Mouse (Mus musculus) cerebellum, adult 2 months (tissue): ENCODE results near the gene Acap1. TPM values are rescaled to one million over a fixed set of nuclear protein-coding genes. Genes with fewer than 3 reads are reported as not detected.
A peak's percentile ranks its signal among the peaks of the same experiment; 100 is the strongest.

Experiments
- DNase-seq, 2 experiments: peaks; one replicate each; pipeline ENCODE4 v3.0.0; 2021
- H3K27ac ChIP-seq: fragments of 200-500 bp; 2 replicates; pipeline ENCODE4 v1.5.1; 2012; ENCODE audit warnings: low read length, control low read depth, inconsistent platforms; ENCODE audit not compliant: insufficient read depth
- H3K27me3 ChIP-seq: fragments of 200-500 bp; 2 replicates; pipeline ENCODE4 v1.6.1; 2012; ENCODE audit warnings: inconsistent platforms, mild to moderate bottlenecking, low read length, moderate library complexity; ENCODE audit not compliant: control insufficient read depth, insufficient read depth
- H3K4me1 ChIP-seq: fragments of 200-500 bp; 2 replicates; pipeline ENCODE4 v1.6.1; 2011; ENCODE audit warnings: low read length; ENCODE audit not compliant: control insufficient read depth, insufficient read depth
- H3K4me3 ChIP-seq: fragments of 200-500 bp; replicated peaks from 2 replicates; pipeline ENCODE3; 2011; ENCODE audit warnings: mild to moderate bottlenecking, low read depth, low read length, control low read depth; ENCODE audit not compliant: insufficient read depth
- CTCF ChIP-seq: fragments of 200-500 bp; IDR thresholded peaks from 2 replicates; pipeline ENCODE4 v1.5.1; 2011; ENCODE audit warnings: low read depth, mild to moderate bottlenecking, control low read depth, low read length, moderate library complexity, borderline replicate concordance; ENCODE audit not compliant: insufficient read depth
- POLR2A ChIP-seq: fragments of 200-500 bp; IDR thresholded peaks from 2 replicates; pipeline ENCODE4 v1.6.1; 2011; ENCODE audit warnings: low read length, control low read depth, borderline replicate concordance; ENCODE audit not compliant: insufficient read depth
- WGBS: fragments of 180-500 bp; shearing (Covaris S2); methylation state at CpG from one replicate; pipeline ENCODE4 v1.1.7; 2018; 5-methylcytosine and 5-hydroxymethylcytosine counted together
- polyA plus RNA-seq: library from polyadenylated mRNA; depleted of rRNA; stranded (reverse); fragments of >200 nt; gene quantifications from 2 replicates; pipeline ENCODE4 v1.2.3, GENCODE M21; 2012; rRNA removed

Acap1 gene
- polyA plus RNA-seq, 1 experiment, result 0.18 TPM

DNA sequence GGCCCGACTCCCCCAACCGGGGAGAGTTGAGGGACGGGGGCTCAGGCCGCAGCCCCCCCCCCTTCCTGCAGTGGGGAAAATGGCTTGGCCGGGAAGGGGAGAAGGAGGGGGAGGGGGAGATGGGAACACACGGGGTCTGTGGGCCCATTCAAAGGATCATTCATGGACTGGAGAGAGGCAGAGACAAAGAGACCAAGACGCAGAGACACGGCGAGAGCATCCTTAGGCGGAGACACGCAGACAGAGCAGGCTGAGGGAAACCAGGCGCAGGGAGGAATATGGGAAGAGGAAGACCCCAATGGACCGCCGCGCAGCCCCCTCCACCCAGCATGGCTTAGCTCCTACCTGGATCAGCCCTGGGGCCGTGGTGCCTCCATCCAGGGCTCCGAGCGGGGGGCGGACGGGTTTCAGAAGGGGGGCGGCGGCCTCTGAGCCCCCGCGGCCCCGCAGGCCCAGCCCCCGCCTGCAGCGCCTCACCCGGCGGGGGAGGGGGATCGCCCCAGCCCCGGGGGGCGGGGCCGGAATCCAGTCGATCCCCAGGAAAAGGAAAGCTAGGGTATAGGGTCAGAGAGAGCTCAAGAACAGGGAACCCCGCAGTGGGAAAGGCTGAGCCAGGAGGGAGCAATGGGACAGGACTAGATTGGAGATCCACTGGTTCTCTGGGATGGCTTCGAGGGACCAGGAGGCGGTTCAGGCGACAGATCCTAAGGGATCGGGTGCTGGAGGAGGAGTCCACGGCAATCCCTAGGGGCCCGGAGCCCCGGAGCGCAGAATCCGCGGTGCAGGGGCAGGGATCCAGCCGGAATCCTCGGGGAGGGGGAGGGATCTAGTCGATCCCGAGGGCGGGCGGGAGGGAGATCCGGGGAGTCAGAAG, 58.4 kb downstream of the Acap1 start:
- Histone ChIP-seq H3K4me1 (peaks cover 5% of the 10 kb centered on the region), H3K4me3 (peak overlapping the region; percentile 98), H3K27me3 (no peaks in the 10 kb centered on the region), H3K27ac (peak overlapping the region; percentile 86)
- TF ChIP-seq POLR2A, result no peak
- no peak for TF ChIP-seq CTCF
- DNase-seq, result peak; percentile 36 to 81
- 2% methylated on average over 52 of the region's 52 CpGs for WGBS

- 5% methylated on average over 3 of the region's 4 CpGs for WGBS
- Histone ChIP-seq H3K27me3 (no peaks in the 10 kb centered on the region), H3K4me3 (peak overlapping the region; percentile 98), H3K27ac (no peak overlapping the region), H3K4me1 (peaks cover 5% of the 10 kb centered on the region)
- DNase-seq, result peak in 1 of 2 experiments; percentile 45
- TF ChIP-seq POLR2A, result no peak
- no peak for TF ChIP-seq CTCF
These were observed 59.4 kb downstream of the Acap1 start for GRCm38 (mm10) chr11:69835966-69836335.

GRCm38 (mm10) chr11:69835326-69835965, 59.9 kb downstream of the Acap1 start:
- Histone ChIP-seq H3K4me1 (peaks cover 5% of the 10 kb centered on the region), H3K4me3 (peak overlapping the region; percentile 98), H3K27ac (no peak overlapping the region), H3K27me3 (no peaks in the 10 kb centered on the region)
- no peak for DNase-seq
- 16% methylated on average over 9 of the region's 9 CpGs for WGBS
- no peak for TF ChIP-seq POLR2A
- TF ChIP-seq CTCF, result no peak

GRCm38 (mm10) chr11:69834001-69834549, 61.3 kb downstream of the Acap1 start:
- 13% methylated on average over 45 of the region's 48 CpGs for WGBS
- peaks cover 5% of the 10 kb centered on the region; the same call in 1 of the 2 replicates for H3K4me1 ChIP-seq
- peak overlapping the region; percentile 6 for H3K4me3 ChIP-seq
- TF ChIP-seq CTCF (no peak), POLR2A (no peak)
- H3K27ac ChIP-seq, result no peak overlapping the region
- H3K27me3 ChIP-seq, result no peaks in the 10 kb centered on the region
- peak; percentile 37 to 57 for DNase-seq

DNA sequence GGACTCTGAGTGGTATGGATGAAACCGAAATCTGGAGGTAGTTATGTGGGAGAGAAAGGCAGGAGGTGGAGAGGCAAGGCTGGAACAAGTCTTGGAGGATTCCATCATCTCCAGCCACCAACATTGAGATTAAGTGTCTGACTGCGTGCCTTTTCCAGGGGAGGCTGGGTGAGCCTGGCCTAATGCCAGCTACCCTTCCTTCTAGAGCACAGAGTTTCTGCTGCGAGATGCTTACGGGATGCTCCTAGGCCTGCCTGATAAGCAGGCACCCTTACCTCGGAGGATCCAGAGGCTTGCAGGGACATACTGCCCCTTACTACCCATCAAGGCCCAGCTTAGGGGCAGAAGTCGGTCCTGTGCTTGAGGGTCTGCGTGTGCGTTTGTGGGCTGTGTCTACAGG, 61.8 kb downstream of the Acap1 start:
- no peak for DNase-seq
- no peak overlapping the region for H3K27ac ChIP-seq
- no peak for TF ChIP-seq CTCF
- TF ChIP-seq POLR2A, result no peak
- H3K4me3 ChIP-seq, result no peak overlapping the region
- H3K4me1 ChIP-seq, result peaks cover 5% of the 10 kb centered on the region; the same call in 1 of the 2 replicates
- H3K27me3 ChIP-seq, result no peaks in the 10 kb centered on the region
- 58% methylated on average over 8 of the region's 8 CpGs for WGBS

Other genes starting within 250 kb of the Acap1 start
- not detected in 2 replicates for gene Sox15, start 240.2 kb downstream of the Acap1 start, polyA plus RNA-seq
- gene Mpdu1, start 232.9 kb downstream of the Acap1 start, polyA plus RNA-seq, result 115 and 120 TPM in 2 replicates
- gene Cd68, start 229.4 kb downstream of the Acap1 start, polyA plus RNA-seq, result 3.7 and 4.5 TPM in 2 replicates
- 316 and 321 TPM in 2 replicates for gene Eif4a1, start 223.1 kb downstream of the Acap1 start, polyA plus RNA-seq
- 110 and 152 TPM in 2 replicates for gene Senp3, start 213.5 kb downstream of the Acap1 start, polyA plus RNA-seq
- gene Tnfsf13, start 209.8 kb downstream of the Acap1 start, polyA plus RNA-seq, result 4.8 and 4.9 TPM in 2 replicates
- 31.2 and 35.3 TPM in 2 replicates for gene Tnfsf12, start 199.7 kb downstream of the Acap1 start, polyA plus RNA-seq
- 3.3 and 4.2 TPM in 2 replicates for gene Tnfsfm13, start 199.4 kb downstream of the Acap1 start, polyA plus RNA-seq
- 35.3 and 42.3 TPM in 2 replicates for gene Polr2a, start 136.9 kb downstream of the Acap1 start, polyA plus RNA-seq
- gene Slc35g3, start 133.6 kb downstream of the Acap1 start, polyA plus RNA-seq, result not detected in 2 replicates
- 69.8 and 71.1 TPM in 2 replicates for gene Zbtb4, start 129.6 kb downstream of the Acap1 start, polyA plus RNA-seq
- 1.6 and 2.9 TPM in 2 replicates for gene Chrnb1, start 99.6 kb downstream of the Acap1 start, polyA plus RNA-seq
- gene Fgf11, start 93.7 kb downstream of the Acap1 start, polyA plus RNA-seq, result 47.0 and 49.4 TPM in 2 replicates
- gene Tmem102, start 89.9 kb downstream of the Acap1 start, polyA plus RNA-seq, result 0.28 and 0.36 TPM in 2 replicates
- gene Gm39566, start 80.2 kb downstream of the Acap1 start, polyA plus RNA-seq, result not detected in 2 replicates
- gene Spem2, start 77.1 kb downstream of the Acap1 start, polyA plus RNA-seq, result not detected in 2 replicates
- gene Spem1, start 73.4 kb downstream of the Acap1 start, polyA plus RNA-seq, result 1.4 TPM in 2 replicates
- gene Nlgn2, start 57.8 kb downstream of the Acap1 start, polyA plus RNA-seq, result 116 and 122 TPM in 2 replicates
- gene Tmem256, start 57.0 kb downstream of the Acap1 start, polyA plus RNA-seq, result 200 and 210 TPM in 2 replicates
- gene Plscr3, start 49.2 kb downstream of the Acap1 start, polyA plus RNA-seq, result 34.2 and 36.9 TPM in 2 replicates
- gene Tnk1, start 36.8 kb downstream of the Acap1 start, polyA plus RNA-seq, result 0.21 and 0.39 TPM in 2 replicates
- not detected in 2 replicates for gene Tmem95, start 17.5 kb downstream of the Acap1 start, polyA plus RNA-seq
- gene Kctd11, start 14.1 kb downstream of the Acap1 start, polyA plus RNA-seq, result 1.9 and 2.2 TPM in 2 replicates
- 0.36 and 0.43 TPM in 2 replicates for gene 2810408A11Rik, start 5.4 kb upstream of the Acap1 start, polyA plus RNA-seq
- gene Neurl4, start 5.5 kb upstream of the Acap1 start, polyA plus RNA-seq, result 119 and 128 TPM in 2 replicates
- 78.9 and 87.5 TPM in 2 replicates for gene Gps2, start 18.3 kb upstream of the Acap1 start, polyA plus RNA-seq
- 514 and 533 TPM in 2 replicates for gene Eif5a, start 26.4 kb upstream of the Acap1 start, polyA plus RNA-seq
- 16.5 and 16.8 TPM in 2 replicates for gene Ybx2, start 40.3 kb upstream of the Acap1 start, polyA plus RNA-seq
- gene Slc2a4, start 52.6 kb upstream of the Acap1 start, polyA plus RNA-seq, result 5.9 and 7.2 TPM in 2 replicates
- 0.33 TPM in 1 of 2 replicates, not detected in the other for gene Cldn7, start 69.2 kb upstream of the Acap1 start, polyA plus RNA-seq
- 93.9 and 108 TPM in 2 replicates for gene Ctdnep1, start 85.6 kb upstream of the Acap1 start, polyA plus RNA-seq
- gene Elp5, start 87.0 kb upstream of the Acap1 start, polyA plus RNA-seq, result 106 and 109 TPM in 2 replicates
- 344 and 366 TPM in 2 replicates for gene Gabarap, start 95.6 kb upstream of the Acap1 start, polyA plus RNA-seq
- 41.8 and 44.4 TPM in 2 replicates for gene Phf23, start 100.2 kb upstream of the Acap1 start, polyA plus RNA-seq
- 27.2 and 28.9 TPM in 2 replicates for gene Dvl2, start 105.1 kb upstream of the Acap1 start, polyA plus RNA-seq
- 104 and 112 TPM in 2 replicates for gene Acadvl, start 119.9 kb upstream of the Acap1 start, polyA plus RNA-seq
- gene Dlg4, start 121.4 kb upstream of the Acap1 start, polyA plus RNA-seq, result 352 and 374 TPM in 2 replicates
- 13.8 and 17.1 TPM in 2 replicates for gene Asgr1, start 158.5 kb upstream of the Acap1 start, polyA plus RNA-seq
- gene Asgr2, start 197.1 kb upstream of the Acap1 start, polyA plus RNA-seq, result 0.11 and 0.17 TPM in 2 replicates
- gene Mgl2, start 234.8 kb upstream of the Acap1 start, polyA plus RNA-seq, result 2.4 and 2.5 TPM in 2 replicates